Comparison of ENCODE assay signal across 8 mouse cellular contexts in the genomic region with DNA sequence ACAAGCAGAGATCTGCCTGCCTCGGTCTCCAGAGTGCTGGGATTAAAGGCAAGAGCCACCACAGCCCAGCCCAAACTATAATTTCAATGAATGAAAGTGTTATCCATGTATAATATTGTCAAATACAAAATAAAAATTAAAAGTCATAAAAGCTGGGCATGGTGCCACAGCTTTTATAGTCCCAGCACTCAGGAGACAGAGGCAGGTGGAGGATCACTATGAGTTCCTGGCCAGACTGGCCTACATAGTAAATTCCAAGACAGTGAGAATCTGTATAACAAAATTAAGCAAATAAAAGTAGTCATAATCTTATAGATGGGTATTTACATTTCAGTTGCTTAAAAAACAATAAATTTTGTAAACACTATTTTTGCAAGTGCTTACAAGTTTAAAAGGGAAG. TPM values are rescaled to one million over a fixed set of nuclear protein-coding genes. Genes with fewer than 3 reads are reported as not detected.
A peak's percentile ranks its signal among the peaks of the same experiment; 100 is the strongest.
DNase-seq lines count a peak whose midpoint lies in the region; ATAC-seq and TF ChIP-seq lines count a peak whose summit lies in the region.

No protein-coding gene starts in this region.

- 100% methylated on average over 1 of the region's 1 CpGs for WGBS in neural tube, embryonic 11.5 days
- 82% methylated on average over 1 of the region's 1 CpGs for WGBS in liver, embryonic 11.5 days
- WGBS in stomach, postnatal 0 days = 100% methylated on average over 1 of the region's 1 CpGs

- no peak for TF ChIP-seq CTCF in gastrocnemius, adult 2 months (IDR thresholded peaks at IDR 0.05)
- no peak for TF ChIP-seq CTCF in stomach, postnatal 0 days (IDR thresholded peaks at IDR 0.05; ENCODE audit: low read depth)

- H3K4me1 ChIP-seq in neural tube, embryonic 11.5 days (ENCODE audit: control insufficient read depth, insufficient read depth, low read length) = no peaks in the 10 kb centered on the region
- no peaks in the 10 kb centered on the region for H3K4me1 ChIP-seq in liver, embryonic 11.5 days (replicated peaks; ENCODE audit: control insufficient read depth, insufficient read depth, low read length)
- H3K4me1 ChIP-seq in stomach, postnatal 0 days (replicated peaks; ENCODE audit: control insufficient read depth, insufficient read depth) = no peaks in the 10 kb centered on the region

- intact Hi-C loops in gastrocnemius, adult 2 months (cut with DNase I) = no loop called here
- intact Hi-C loops in gastrocnemius, postnatal 14 days (cut with DNase I; ENCODE audit: low total_unique reads) = no loop called here
- intact Hi-C loops in left cerebral cortex, postnatal 10 days (cut with DNase I) = no loop called here

- H3K9ac ChIP-seq in neural tube, embryonic 11.5 days (ENCODE audit: low read length) = no peak overlapping the region
- no peak overlapping the region for H3K9ac ChIP-seq in liver, embryonic 11.5 days (ENCODE audit: low read depth, low read length)
- H3K9ac ChIP-seq in stomach, postnatal 0 days (ENCODE audit: low read length) = no peak overlapping the region

- peak; percentile 54 for ATAC-seq in neural tube, embryonic 11.5 days (ENCODE audit: insufficient read depth, low FRiP score, low TSS enrichment)
- no peak for ATAC-seq in liver, embryonic 11.5 days (replicated peaks; ENCODE audit: low FRiP score)
- no peak for ATAC-seq in stomach, postnatal 0 days (ENCODE audit: low FRiP score, low TSS enrichment)
- ATAC-seq in inflammation-experienced regulatory T-cells, adult 6 months = no peak

- no peak for DNase-seq in gastrocnemius, adult 2 months
- no peak for DNase-seq in gastrocnemius, postnatal 14 days
- DNase-seq in neural tube, embryonic 11.5 days (ENCODE audit: low spot score) = no peak
- DNase-seq in neural tube, embryonic 10.5 days (ENCODE audit: extremely low spot score, low spot score) = no peak
- DNase-seq in liver, embryonic 11.5 days (ENCODE audit: low spot score) = no peak
- no peak for DNase-seq in stomach, postnatal 0 days (ENCODE audit: low spot score)
- DNase-seq in left cerebral cortex, postnatal 10 days (ENCODE audit: extremely low spot score in 1 of 2, low spot score in 2 of 2) = no peak

- no peaks in the 10 kb centered on the region for H3K9me3 ChIP-seq in neural tube, embryonic 11.5 days (ENCODE audit: control insufficient read depth, low read length)
- H3K9me3 ChIP-seq in liver, embryonic 11.5 days (ENCODE audit: control insufficient read depth, low read length) = no peaks in the 10 kb centered on the region
- no peaks in the 10 kb centered on the region for H3K9me3 ChIP-seq in stomach, postnatal 0 days (ENCODE audit: control insufficient read depth, low read length)

- 0 out of 2 replicates have a peak overlapping the region, but pooled peaks have one; percentile 10 for H3K4me2 ChIP-seq in neural tube, embryonic 11.5 days (ENCODE audit: low read depth)
- peak overlapping the region; percentile 59 for H3K4me2 ChIP-seq in liver, embryonic 11.5 days
- peak overlapping the region; percentile 59 for H3K4me2 ChIP-seq in stomach, postnatal 0 days (replicated peaks; ENCODE audit: low read depth)

- no peaks in the 10 kb centered on the region for H3K27me3 ChIP-seq in neural tube, embryonic 11.5 days (ENCODE audit: control insufficient read depth, insufficient read depth, low read length)
- H3K27me3 ChIP-seq in liver, embryonic 11.5 days (replicated peaks; ENCODE audit: control insufficient read depth, insufficient read depth, low read length) = no peaks in the 10 kb centered on the region
- H3K27me3 ChIP-seq in stomach, postnatal 0 days (ENCODE audit: control insufficient read depth, insufficient read depth, low read length) = no peaks in the 10 kb centered on the region

- peak overlapping the region; percentile 95 for H3K4me3 ChIP-seq in gastrocnemius, adult 2 months
- H3K4me3 ChIP-seq in neural tube, embryonic 11.5 days (ENCODE audit: low read depth, low read length) = no peak overlapping the region
- H3K4me3 ChIP-seq in liver, embryonic 11.5 days (ENCODE audit: low read depth, low read length) = peak overlapping the region; percentile 79; the same call in 1 of the 2 replicates
- no peak overlapping the region for H3K4me3 ChIP-seq in stomach, postnatal 0 days (ENCODE audit: low read depth, low read length)

- no peak for TF ChIP-seq EP300 in stomach, postnatal 0 days (optimal IDR thresholded peaks at IDR 0.05)

- no peaks in the 10 kb centered on the region for H3K36me3 ChIP-seq in neural tube, embryonic 11.5 days (ENCODE audit: control insufficient read depth, insufficient read depth, low read length)
- 0 out of 2 replicates have a peak, but pooled peaks cover 3% of the 10 kb centered on the region for H3K36me3 ChIP-seq in liver, embryonic 11.5 days (ENCODE audit: control insufficient read depth, insufficient read depth, low read length)
- no peaks in the 10 kb centered on the region for H3K36me3 ChIP-seq in stomach, postnatal 0 days (ENCODE audit: control insufficient read depth, insufficient read depth, low read length)

- peak overlapping the region; percentile 99 for H3K27ac ChIP-seq in gastrocnemius, adult 2 months
- no peak overlapping the region for H3K27ac ChIP-seq in neural tube, embryonic 11.5 days (ENCODE audit: low read depth, low read length)
- no peak overlapping the region for H3K27ac ChIP-seq in liver, embryonic 11.5 days (ENCODE audit: low read depth, low read length)
- no peak overlapping the region for H3K27ac ChIP-seq in stomach, postnatal 0 days (replicated peaks)

RNA-seq across cellular contexts. Expression of gene N6amt1, which starts 0.4 kb away (rescaled TPM):
- total RNA-seq in gastrocnemius, adult 2 months (2021) = 1 to 10 TPM; 7.9 to 9.2 TPM
- total RNA-seq in gastrocnemius, postnatal 14 days (2021) = 10 to 100 TPM in 1 of 2 experiments, 1 to 10 TPM in 1; 9.5 to 10.3 TPM
- 13.8 and 18.4 TPM in 2 replicates for polyA plus RNA-seq in neural tube, embryonic 11.5 days (2014; fragmentation: Nextera tagmentation; extraction: Ambion mirVana)
- 15.3 and 19.5 TPM in 2 replicates for polyA plus RNA-seq in liver, embryonic 11.5 days (2014; fragmentation: Nextera tagmentation; extraction: Ambion mirVana)
- polyA plus RNA-seq in stomach, postnatal 0 days (2015; fragmentation: Nextera tagmentation; extraction: Ambion mirVana) = 19.9 and 20.1 TPM in 2 replicates
- polyA plus RNA-seq in inflammation-experienced regulatory T-cells, adult 6 months (2017; shearing (Covaris generic)) = 10 to 100 TPM; 15.0 to 20.7 (median 18.1) TPM
- total RNA-seq in left cerebral cortex, postnatal 10 days (2021) = 10 to 100 TPM; 20.5 to 21.6 TPM

Comparison
In these comparisons a context has a peak if more than half of its experiments do, and no peak if none do; other contexts are left out.
1. H3K4me3 ChIP-seq: peak in gastrocnemius, adult 2 months (single experiment) and liver, embryonic 11.5 days (single experiment); none in neural tube, embryonic 11.5 days (single experiment) and stomach, postnatal 0 days (single experiment).
2. Peak in every context shown above with its lines, with median percentiles within 50 percentile points of each other: H3K4me2 ChIP-seq.